Mouse (Mus musculus): Measurements from ENCODE around the gene Gm4881. TPM values are rescaled to one million over a fixed set of nuclear protein-coding genes. Genes with fewer than 3 reads are reported as not detected.
"Not testable (repeated sequence)": the region's sequence is repeated elsewhere in the genome, so short reads cannot be mapped to it uniquely, and the experiment has no call there.

Gene Gm4881
- polyA plus RNA-seq, 1 experiment from 2014 or later = 6.4 TPM

DNA sequence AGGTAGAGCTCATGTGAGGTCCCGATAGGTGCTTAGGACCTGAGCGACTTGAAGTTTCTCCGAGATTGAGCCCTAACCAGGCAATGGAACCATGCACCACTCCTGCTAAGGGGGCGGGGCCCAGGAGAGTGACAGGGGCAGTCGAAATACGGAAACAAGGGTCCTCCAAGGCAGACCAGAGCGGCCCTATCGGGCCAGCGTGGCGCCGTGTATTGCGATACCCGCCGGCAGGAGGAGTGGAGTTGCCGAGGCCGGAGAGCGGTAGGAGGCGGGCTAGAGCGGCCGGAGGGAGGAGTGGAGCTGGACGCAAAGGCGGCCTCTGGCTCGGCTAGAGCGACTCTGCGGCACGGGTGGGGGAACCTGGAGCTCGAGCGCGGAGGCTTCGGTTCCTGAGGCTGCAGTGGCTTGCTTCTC lies 40.2 kb downstream of the Gm4881 start:
- no peaks in the 10 kb centered on the region for H3K9me3 ChIP-seq
- under 1% methylated on average over 30 of the region's 30 CpGs for WGBS
- H3K4me2 ChIP-seq (replicated peaks) = peak overlapping the region; percentile 82
- H3K4me3 ChIP-seq (replicated peaks) = peak overlapping the region; percentile 68
- no peaks in the 10 kb centered on the region for H3K27me3 ChIP-seq
- peak; percentile 97 for ATAC-seq
- peaks cover 13% of the 10 kb centered on the region for H3K36me3 ChIP-seq
- peak overlapping the region; percentile 75 for H3K9ac ChIP-seq (replicated peaks)
- peak overlapping the region; percentile 83 for H3K27ac ChIP-seq
- H3K4me1 ChIP-seq (replicated peaks) = peaks cover 42% of the 10 kb centered on the region

DNA sequence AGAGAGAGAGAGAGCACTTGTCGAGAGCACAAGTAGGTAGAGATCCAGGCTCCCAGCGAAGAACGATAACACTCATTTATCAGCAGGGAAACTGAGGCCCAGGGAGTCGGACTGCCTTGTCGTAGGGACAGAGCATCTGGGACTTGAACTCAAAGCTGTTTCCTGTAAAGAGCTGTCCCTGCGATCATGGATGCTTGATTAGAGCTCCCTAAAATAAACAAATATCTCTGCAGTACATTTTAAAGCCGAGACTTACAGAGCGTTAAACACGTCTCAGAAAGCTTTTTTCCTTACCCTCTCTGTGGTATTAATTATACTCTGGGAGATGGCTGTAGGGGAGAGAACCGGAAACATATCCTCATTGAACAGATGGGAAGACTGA lies 40.9 kb downstream of the Gm4881 start:
- peaks cover 6% of the 10 kb centered on the region for H3K36me3 ChIP-seq
- no peak overlapping the region for H3K27ac ChIP-seq
- H3K9me3 ChIP-seq = no peaks in the 10 kb centered on the region
- ATAC-seq = no peak
- H3K4me1 ChIP-seq (replicated peaks) = peaks cover 42% of the 10 kb centered on the region
- no peaks in the 10 kb centered on the region for H3K27me3 ChIP-seq
- 46% methylated on average over 10 of the region's 10 CpGs for WGBS
- H3K4me3 ChIP-seq (replicated peaks) = peak overlapping the region; percentile 68
- H3K4me2 ChIP-seq (replicated peaks) = peak overlapping the region; percentile 82
- peak overlapping the region; percentile 77; the same call in 1 of the 2 replicates for H3K9ac ChIP-seq (replicated peaks)

GRCm38 (mm10) chr7:24902630-24903443 lies 41.5 kb downstream of the Gm4881 start, which contains the start of gene Arhgef1:
Gene Arhgef1 (plus strand): TSS chr7:24902912.
- no peak for ATAC-seq
- Histone ChIP-seq H3K36me3 (0 out of 2 replicates have a peak, but pooled peaks cover under 1% of the 10 kb centered on the region), H3K4me2 (replicated peaks) (peak within 1 kb of the TSS; percentile 82), H3K4me3 (replicated peaks) (peak within 1 kb of the TSS; percentile 68), H3K27ac (peak within 1 kb of the TSS; percentile 51; the same call in 1 of the 2 replicates), H3K9me3 (no peaks in the 10 kb centered on the region), H3K9ac (replicated peaks) (peak within 1 kb of the TSS; percentile 77), H3K4me1 (replicated peaks) (peaks cover 42% of the 10 kb centered on the region), H3K27me3 (no peaks in the 10 kb centered on the region)
- WGBS = 6% methylated on average over 50 of the region's 68 CpGs

- 65% methylated on average over 2 of the region's 2 CpGs for WGBS
- H3K9me3 ChIP-seq = no peaks in the 10 kb centered on the region
- no peaks in the 10 kb centered on the region for H3K36me3 ChIP-seq
- peak overlapping the region; percentile 68 for H3K4me3 ChIP-seq (replicated peaks)
- H3K4me1 ChIP-seq (replicated peaks) = peaks cover 42% of the 10 kb centered on the region
- peak overlapping the region; percentile 82 for H3K4me2 ChIP-seq (replicated peaks)
- no peaks in the 10 kb centered on the region for H3K27me3 ChIP-seq
- H3K9ac ChIP-seq (replicated peaks) = no peak overlapping the region
- no peak for ATAC-seq
- peak overlapping the region; percentile 51; the same call in 1 of the 2 replicates for H3K27ac ChIP-seq
Observed at GRCm38 (mm10) chr7:24902264-24902629, 42.0 kb downstream of the Gm4881 start.

DNA sequence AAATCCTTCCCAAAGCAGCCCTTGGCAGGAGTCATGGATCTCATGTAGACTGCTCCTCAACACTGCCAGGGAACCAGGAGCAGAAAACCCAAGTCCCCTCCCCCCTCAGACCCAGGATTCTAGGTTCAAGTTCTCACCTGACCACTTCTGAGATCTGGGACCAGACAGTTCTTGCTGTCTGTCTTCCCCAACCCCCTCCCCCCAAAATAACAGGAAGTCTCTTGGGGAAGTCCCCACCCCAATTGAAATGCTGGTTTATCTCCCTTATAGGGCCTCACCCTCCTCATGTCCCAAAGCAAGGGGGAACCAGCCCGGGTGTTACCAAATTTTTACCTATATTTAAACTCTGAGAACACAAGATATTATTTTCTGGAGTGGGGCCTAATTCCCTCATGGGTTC lies 42.5 kb downstream of the Gm4881 start:
- no peaks in the 10 kb centered on the region for H3K36me3 ChIP-seq
- no peak overlapping the region for H3K4me3 ChIP-seq (replicated peaks)
- no peaks in the 10 kb centered on the region for H3K9me3 ChIP-seq
- no peaks in the 10 kb centered on the region for H3K27me3 ChIP-seq
- 0 out of 2 replicates have a peak overlapping the region, but pooled peaks have one; percentile 1 for H3K27ac ChIP-seq
- 82% methylated on average over 1 of the region's 1 CpGs for WGBS
- H3K4me1 ChIP-seq (replicated peaks) = peaks cover 38% of the 10 kb centered on the region
- no peak for ATAC-seq
- no peak overlapping the region for H3K4me2 ChIP-seq (replicated peaks)
- no peak overlapping the region for H3K9ac ChIP-seq (replicated peaks)

DNA sequence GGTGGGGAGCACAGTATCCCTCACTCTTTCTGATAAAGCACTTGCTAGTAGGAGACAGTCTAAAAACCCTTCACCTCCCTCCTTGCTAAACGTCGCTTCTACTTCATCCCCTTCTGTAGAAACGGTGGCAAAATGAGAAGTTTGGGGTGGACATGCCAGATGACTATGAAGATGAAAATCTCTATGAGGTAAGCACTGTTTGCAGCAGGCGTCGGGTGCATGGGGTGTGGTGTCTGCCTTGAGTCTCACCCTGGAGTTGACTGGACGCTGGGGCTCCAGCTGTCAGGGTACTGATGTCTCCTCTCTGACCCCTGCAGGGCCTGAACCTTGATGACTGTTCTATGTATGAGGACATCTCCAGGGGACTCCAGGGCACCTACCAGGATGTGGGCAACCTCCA lies 43.2 kb downstream of the Gm4881 start:
- no peak overlapping the region for H3K4me3 ChIP-seq (replicated peaks)
- H3K9ac ChIP-seq (replicated peaks) = no peak overlapping the region
- peaks cover 31% of the 10 kb centered on the region for H3K4me1 ChIP-seq (replicated peaks)
- no peaks in the 10 kb centered on the region for H3K27me3 ChIP-seq
- H3K9me3 ChIP-seq = no peaks in the 10 kb centered on the region
- H3K27ac ChIP-seq = no peak overlapping the region
- H3K36me3 ChIP-seq = no peaks in the 10 kb centered on the region
- no peak for ATAC-seq
- H3K4me2 ChIP-seq (replicated peaks) = no peak overlapping the region
- WGBS = 75% methylated on average over 6 of the region's 6 CpGs

- no peak overlapping the region for H3K9ac ChIP-seq (replicated peaks)
- 75% methylated on average over 5 of the region's 5 CpGs for WGBS
Observed at GRCm38 (mm10) chr7:24897959-24898358, 46.3 kb downstream of the Gm4881 start.

GRCm38 (mm10) chr7:24897224-24897623 lies 47.1 kb downstream of the Gm4881 start, which contains the start of gene Cd79a:
Gene Cd79a (plus strand): TSS chr7:24897381.
- Histone ChIP-seq H3K4me1 (replicated peaks) (no peaks in the 10 kb centered on the region), H3K27me3 (no peaks in the 10 kb centered on the region), H3K36me3 (no peaks in the 10 kb centered on the region), H3K27ac (no peak within 1 kb of the TSS), H3K9me3 (no peaks in the 10 kb centered on the region), H3K9ac (replicated peaks) (no peak within 1 kb of the TSS), H3K4me3 (replicated peaks) (no peak within 1 kb of the TSS), H3K4me2 (replicated peaks) (no peak within 1 kb of the TSS)
- 84% methylated on average over 12 of the region's 12 CpGs for WGBS
- no peak for ATAC-seq

More at GRCm38 (mm10) chr7:24897959-24898358, 46.3 kb downstream of the Gm4881 start:
- no peaks in the 10 kb centered on the region for H3K9me3 ChIP-seq
- no peaks in the 10 kb centered on the region for H3K36me3 ChIP-seq
- no peaks in the 10 kb centered on the region for H3K27me3 ChIP-seq
- no peak overlapping the region for H3K27ac ChIP-seq
- H3K4me3 ChIP-seq (replicated peaks) = no peak overlapping the region
- H3K4me2 ChIP-seq (replicated peaks) = no peak overlapping the region
- H3K4me1 ChIP-seq (replicated peaks) = peaks cover 5% of the 10 kb centered on the region
- ATAC-seq = no peak

DNA sequence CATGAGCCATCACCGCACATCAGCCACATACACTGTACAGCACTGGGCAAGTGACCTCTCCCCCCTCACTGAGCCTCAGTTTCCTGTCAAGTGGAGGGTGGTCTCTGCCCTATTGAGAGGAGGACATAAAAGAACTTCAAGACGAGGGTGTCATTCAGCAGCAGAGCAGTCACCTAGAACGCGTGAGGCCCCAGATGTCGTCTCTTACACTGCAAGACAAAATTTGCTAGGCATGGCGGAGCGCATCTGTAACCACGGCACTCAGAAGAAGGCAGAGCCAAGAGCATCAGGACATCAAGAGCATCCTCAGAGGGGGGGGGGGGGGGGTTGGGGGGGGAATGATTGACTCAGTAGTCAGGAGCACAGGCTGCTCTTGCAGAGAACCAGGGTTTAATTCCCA lies 48.0 kb downstream of the Gm4881 start:
- Histone ChIP-seq H3K9ac (replicated peaks) (no peak overlapping the region), H3K9me3 (no peaks in the 10 kb centered on the region), H3K27ac (no peak overlapping the region), H3K27me3 (no peaks in the 10 kb centered on the region), H3K4me2 (replicated peaks) (no peak overlapping the region), H3K4me3 (replicated peaks) (no peak overlapping the region), H3K4me1 (replicated peaks) (no peaks in the 10 kb centered on the region), H3K36me3 (peaks cover 2% of the 10 kb centered on the region; the same call in 1 of the 2 replicates)
- 79% methylated on average over 8 of the region's 8 CpGs for WGBS
- no peak for ATAC-seq

- H3K27me3 ChIP-seq; H3K27ac ChIP-seq; ATAC-seq; H3K4me3 ChIP-seq (replicated peaks); H3K36me3 ChIP-seq; H3K4me1 ChIP-seq (replicated peaks); H3K9ac ChIP-seq (replicated peaks); H3K9me3 ChIP-seq; H3K4me2 ChIP-seq (replicated peaks): not testable (repeated sequence)
- 94% methylated on average over 2 of the region's 2 CpGs for WGBS
Observed at GRCm38 (mm10) chr7:24895749-24896148, 48.5 kb downstream of the Gm4881 start.

- ATAC-seq = no peak
- Histone ChIP-seq H3K4me1 (replicated peaks) (peaks cover 8% of the 10 kb centered on the region), H3K9ac (replicated peaks) (no peak overlapping the region), H3K4me2 (replicated peaks) (no peak overlapping the region), H3K9me3 (no peaks in the 10 kb centered on the region), H3K4me3 (replicated peaks) (no peak overlapping the region), H3K36me3 (peaks cover 38% of the 10 kb centered on the region), H3K27me3 (no peaks in the 10 kb centered on the region), H3K27ac (no peak overlapping the region)
- 71% methylated on average over 2 of the region's 2 CpGs for WGBS
Observed at GRCm38 (mm10) chr7:24892125-24892583, 52.1 kb downstream of the Gm4881 start.

DNA sequence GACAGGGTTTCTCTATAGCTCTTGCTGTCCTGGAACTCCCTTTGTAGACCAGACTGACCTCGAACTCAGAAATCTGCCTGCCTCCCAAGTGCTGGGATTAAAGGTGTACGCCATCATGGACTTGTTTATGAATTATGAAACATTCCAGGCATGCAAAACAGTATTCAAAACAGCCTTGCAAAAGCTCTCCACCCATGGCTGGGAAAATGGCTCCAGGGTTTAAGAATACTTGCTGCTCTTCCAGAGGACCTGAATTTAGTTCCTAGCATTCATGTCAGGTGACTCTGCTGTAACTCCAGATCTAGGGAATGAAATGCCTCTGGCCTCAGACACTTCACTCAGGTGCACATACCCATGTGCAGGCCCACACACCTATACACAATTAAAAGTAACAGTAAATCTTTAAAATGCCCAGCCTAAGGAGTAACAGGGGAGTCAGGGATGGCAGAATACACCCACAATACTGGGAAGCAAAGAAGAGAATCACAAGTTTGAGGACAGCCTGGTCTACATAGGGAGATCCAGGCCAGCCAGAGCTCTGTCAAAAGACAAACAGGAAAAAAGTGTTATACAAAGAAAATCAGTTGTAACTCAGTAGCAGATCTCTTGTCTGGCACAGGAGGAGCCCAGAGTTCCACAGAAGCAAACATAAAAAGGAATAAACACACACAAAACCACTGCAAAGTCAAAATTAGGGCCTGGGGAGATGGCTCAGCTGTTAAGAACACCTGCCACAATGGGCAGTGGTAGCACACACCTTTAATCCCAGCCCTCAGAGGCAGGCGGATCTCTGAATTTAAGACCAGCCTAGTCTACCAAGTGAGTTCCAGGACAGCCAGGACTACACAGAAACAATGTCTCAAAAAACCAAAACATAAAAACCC lies 52.8 kb downstream of the Gm4881 start:
- Histone ChIP-seq H3K4me1 (replicated peaks) (peaks cover 15% of the 10 kb centered on the region), H3K36me3 (peaks cover 45% of the 10 kb centered on the region), H3K4me2 (replicated peaks) (no peak overlapping the region), H3K27me3 (no peaks in the 10 kb centered on the region), H3K9ac (replicated peaks) (no peak overlapping the region), H3K27ac (no peak overlapping the region), H3K4me3 (replicated peaks) (no peak overlapping the region), H3K9me3 (no peaks in the 10 kb centered on the region)
- WGBS = 76% methylated on average over 3 of the region's 3 CpGs
- ATAC-seq = no peak
